Mouse (Mus musculus) midbrain, embryonic 16.5 days (tissue): ENCODE results near the gene 6820408C15Rik. TPM values are rescaled to one million over a fixed set of nuclear protein-coding genes. Genes with fewer than 3 reads are reported as not detected.

Experiments used
- ATAC-seq: fragments of 200-750 bp; cut with Nextera tagmentation; 2 replicates; pipeline ENCODE4 v1.8.0; 2017; ENCODE audit warnings: moderate TSS enrichment
- H3K27ac ChIP-seq: fragments of 300-500 bp; sonication (generic); 2 replicates; pipeline ENCODE4 v1.5.1; 2014; ENCODE audit warnings: mild to moderate bottlenecking, low read length, mixed read lengths
- H3K27me3 ChIP-seq: fragments of 300-500 bp; sonication (generic); 2 replicates; pipeline ENCODE4 v1.6.1; 2014; ENCODE audit warnings: low read depth, low read length, mixed read lengths; ENCODE audit not compliant: control insufficient read depth, insufficient read depth
- H3K36me3 ChIP-seq: fragments of 300-500 bp; sonication (generic); 2 replicates; pipeline ENCODE4 v1.6.1; 2014; ENCODE audit warnings: mild to moderate bottlenecking, low read length, moderate library complexity, mixed read lengths; ENCODE audit not compliant: control insufficient read depth, insufficient read depth
- H3K4me1 ChIP-seq: fragments of 300-500 bp; sonication (generic); 2 replicates; pipeline ENCODE4 v1.6.1; 2014; ENCODE audit warnings: mild to moderate bottlenecking, low read length, mixed read lengths; ENCODE audit not compliant: control insufficient read depth, insufficient read depth
- H3K4me2 ChIP-seq: fragments of 300-500 bp; sonication (generic); 2 replicates; pipeline ENCODE4 v1.6.1; 2014; ENCODE audit warnings: mild to moderate bottlenecking, low read length, mixed read lengths
- H3K4me3 ChIP-seq: fragments of 300-500 bp; sonication (generic); 2 replicates; pipeline ENCODE4 v1.5.1; 2014; ENCODE audit warnings: low read depth, mild to moderate bottlenecking, low read length, moderate library complexity, mixed read lengths
- H3K9ac ChIP-seq: fragments of 300-500 bp; sonication (generic); 2 replicates; pipeline ENCODE4 v1.6.1; 2014; ENCODE audit warnings: low read depth, low read length, mixed read lengths
- H3K9me3 ChIP-seq: fragments of 300-500 bp; sonication (generic); replicated peaks from 2 replicates; pipeline ENCODE4 v1.6.1; 2014; ENCODE audit warnings: mild to moderate bottlenecking, low read length, mixed read lengths; ENCODE audit not compliant: control insufficient read depth, poor library complexity, severe bottlenecking
- WGBS: fragments of 180-500 bp; shearing (Covaris S2); extraction: QIAGEN DNeasy Blood & Tissue Kit; methylation state at CpG from one replicate; pipeline ENCODE4 v1.1.7; 2014; 5-methylcytosine and 5-hydroxymethylcytosine counted together
- polyA plus RNA-seq: library from polyadenylated mRNA; unstranded; fragments of >200 nt; fragmentation: Nextera tagmentation; extraction: Ambion mirVana; gene quantifications from 2 replicates; pipeline ENCODE4 v1.2.1, GENCODE M21; 2015

Gene 6820408C15Rik
- polyA plus RNA-seq, 1 experiment from 2014 or later: 1.8 TPM

DNA sequence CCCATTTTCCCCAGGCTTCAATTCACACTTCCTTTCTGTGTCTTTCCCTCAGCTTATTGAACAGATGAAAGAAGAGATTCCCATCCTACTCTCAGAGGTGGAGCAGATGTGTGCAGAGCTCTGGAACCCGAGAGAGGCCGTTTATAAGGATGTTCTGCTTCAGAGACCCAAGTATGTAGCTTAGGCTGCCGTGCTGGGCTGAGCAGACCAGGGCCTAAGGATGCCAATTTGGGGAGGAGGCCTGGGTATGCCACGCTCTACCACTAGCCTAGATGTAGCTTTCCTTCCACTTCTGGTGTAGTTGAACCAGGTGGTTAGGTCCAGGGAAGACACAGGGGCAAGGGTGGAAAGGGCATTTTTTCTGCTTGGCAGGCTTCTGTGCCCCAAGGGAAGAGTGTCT is 26.9 kb downstream of the 6820408C15Rik start:
- Histone ChIP-seq H3K4me1 (peaks cover under 1% of the 10 kb centered on the region; the same call in 1 of the 2 replicates), H3K36me3 (no peaks in the 10 kb centered on the region), H3K4me3 (no peak overlapping the region), H3K4me2 (no peak overlapping the region), H3K9ac (no peak overlapping the region), H3K27me3 (no peaks in the 10 kb centered on the region), H3K9me3 (no peaks in the 10 kb centered on the region), H3K27ac (no peak overlapping the region)
- 55% methylated on average over 4 of the region's 4 CpGs for WGBS
- ATAC-seq: no peak

DNA sequence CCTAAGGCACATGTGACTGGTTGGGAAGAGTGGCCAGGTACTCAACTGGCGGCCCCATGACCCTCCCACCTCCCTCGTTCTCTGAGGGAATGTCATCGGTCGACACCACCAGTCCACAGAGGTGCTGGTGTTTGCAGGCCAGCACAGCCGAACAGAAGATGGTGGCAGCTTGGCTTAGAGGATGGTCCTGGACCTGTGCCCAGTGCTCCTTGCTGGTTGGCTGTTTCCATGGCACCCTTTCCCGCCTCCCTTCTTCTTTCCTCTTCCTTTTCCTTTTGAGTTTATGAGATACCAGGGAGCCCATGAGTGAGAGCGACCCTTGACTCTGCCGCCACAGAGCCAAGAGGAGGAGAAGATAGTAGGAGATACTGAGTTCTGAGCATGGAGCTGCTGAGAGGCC is 27.9 kb downstream of the 6820408C15Rik start:
- WGBS: 84% methylated on average over 8 of the region's 8 CpGs

DNA sequence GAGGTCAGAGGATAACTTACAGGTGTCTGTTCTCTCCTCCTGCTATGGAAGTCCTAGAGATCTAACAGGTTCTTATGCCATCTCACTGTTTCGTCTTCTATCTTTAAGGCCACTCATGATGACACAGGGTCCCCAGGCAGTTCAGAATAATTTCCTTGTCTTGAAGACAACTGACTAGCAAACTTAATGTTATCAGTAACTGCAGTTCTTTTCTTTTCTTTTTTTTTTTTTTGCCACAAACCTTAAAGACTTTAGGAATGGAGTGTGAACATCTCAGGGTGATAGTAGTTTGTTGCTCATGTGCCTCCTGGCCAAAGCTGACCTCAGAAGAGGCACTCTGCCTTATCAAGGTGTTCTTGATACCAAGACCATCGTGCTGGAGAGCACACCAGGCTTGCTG is 31.3 kb downstream of the 6820408C15Rik start:
- H3K9me3 ChIP-seq: no peaks in the 10 kb centered on the region
- no peak overlapping the region for H3K9ac ChIP-seq
- H3K27ac ChIP-seq: no peak overlapping the region
- H3K27me3 ChIP-seq: no peaks in the 10 kb centered on the region
- no peak overlapping the region for H3K4me2 ChIP-seq
- H3K4me1 ChIP-seq: no peaks in the 10 kb centered on the region
- no peaks in the 10 kb centered on the region for H3K36me3 ChIP-seq
- H3K4me3 ChIP-seq: no peak overlapping the region
- ATAC-seq: no peak
- WGBS: 69% methylated on average over 2 of the region's 2 CpGs

More for the DNA sequence above, 27.9 kb downstream of the 6820408C15Rik start:
- no peaks in the 10 kb centered on the region for H3K4me1 ChIP-seq
- H3K4me3 ChIP-seq: no peak overlapping the region
- H3K27ac ChIP-seq: no peak overlapping the region
- ATAC-seq: no peak
- H3K36me3 ChIP-seq: no peaks in the 10 kb centered on the region
- no peaks in the 10 kb centered on the region for H3K9me3 ChIP-seq
- no peak overlapping the region for H3K4me2 ChIP-seq
- no peaks in the 10 kb centered on the region for H3K27me3 ChIP-seq
- H3K9ac ChIP-seq: no peak overlapping the region

DNA sequence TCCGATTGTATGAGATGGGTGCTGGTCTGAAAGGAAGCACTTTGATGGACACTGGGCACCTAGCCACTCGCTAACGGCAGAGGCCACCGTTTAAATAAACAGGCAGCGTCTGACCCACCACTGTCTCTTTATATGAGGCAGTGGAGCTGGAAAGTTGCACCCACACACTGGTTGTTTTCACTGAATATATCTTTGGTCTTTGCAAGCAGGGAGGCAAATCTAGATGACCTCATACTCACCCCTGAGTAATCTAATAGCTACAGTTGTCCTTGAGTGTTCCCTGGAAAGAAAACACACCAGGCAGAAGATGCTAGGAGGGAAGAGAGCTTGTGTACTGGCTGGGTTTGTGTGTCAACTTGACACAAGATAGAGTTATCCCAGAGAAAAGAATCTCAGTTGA is 32.1 kb downstream of the 6820408C15Rik start:
- H3K27me3 ChIP-seq: no peaks in the 10 kb centered on the region
- no peaks in the 10 kb centered on the region for H3K36me3 ChIP-seq
- no peak overlapping the region for H3K27ac ChIP-seq
- no peak overlapping the region for H3K4me3 ChIP-seq
- no peaks in the 10 kb centered on the region for H3K4me1 ChIP-seq
- WGBS: 62% methylated on average over 5 of the region's 5 CpGs
- H3K4me2 ChIP-seq: no peak overlapping the region
- H3K9ac ChIP-seq: no peak overlapping the region
- ATAC-seq: no peak
- H3K9me3 ChIP-seq: no peaks in the 10 kb centered on the region

DNA sequence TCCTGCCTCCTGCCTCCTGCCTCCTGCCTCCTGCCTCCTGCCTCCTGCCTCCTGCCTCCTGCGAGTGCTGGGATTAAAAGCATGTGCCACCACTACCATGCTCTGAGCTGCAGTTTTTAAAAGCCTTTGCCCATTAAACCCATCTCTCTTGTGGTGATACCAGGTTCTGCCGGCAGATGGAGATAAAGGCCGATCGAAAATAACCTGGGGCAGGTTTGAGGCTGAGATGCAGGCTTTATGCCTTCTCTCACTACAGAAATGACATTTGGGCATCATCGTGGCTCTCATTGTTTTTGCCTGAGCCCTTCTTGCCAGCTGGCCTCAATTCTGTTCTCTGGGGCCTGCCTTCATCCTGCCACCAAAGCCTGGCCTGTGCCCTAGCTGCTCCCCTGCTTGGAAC is 34.9 kb downstream of the 6820408C15Rik start:
- Histone ChIP-seq H3K9ac (no peak overlapping the region), H3K4me3 (no peak overlapping the region), H3K36me3 (no peaks in the 10 kb centered on the region), H3K27ac (no peak overlapping the region), H3K4me2 (no peak overlapping the region), H3K4me1 (no peaks in the 10 kb centered on the region), H3K9me3 (no peaks in the 10 kb centered on the region), H3K27me3 (no peaks in the 10 kb centered on the region)
- no peak for ATAC-seq
- 4% methylated on average over 5 of the region's 5 CpGs for WGBS

DNA sequence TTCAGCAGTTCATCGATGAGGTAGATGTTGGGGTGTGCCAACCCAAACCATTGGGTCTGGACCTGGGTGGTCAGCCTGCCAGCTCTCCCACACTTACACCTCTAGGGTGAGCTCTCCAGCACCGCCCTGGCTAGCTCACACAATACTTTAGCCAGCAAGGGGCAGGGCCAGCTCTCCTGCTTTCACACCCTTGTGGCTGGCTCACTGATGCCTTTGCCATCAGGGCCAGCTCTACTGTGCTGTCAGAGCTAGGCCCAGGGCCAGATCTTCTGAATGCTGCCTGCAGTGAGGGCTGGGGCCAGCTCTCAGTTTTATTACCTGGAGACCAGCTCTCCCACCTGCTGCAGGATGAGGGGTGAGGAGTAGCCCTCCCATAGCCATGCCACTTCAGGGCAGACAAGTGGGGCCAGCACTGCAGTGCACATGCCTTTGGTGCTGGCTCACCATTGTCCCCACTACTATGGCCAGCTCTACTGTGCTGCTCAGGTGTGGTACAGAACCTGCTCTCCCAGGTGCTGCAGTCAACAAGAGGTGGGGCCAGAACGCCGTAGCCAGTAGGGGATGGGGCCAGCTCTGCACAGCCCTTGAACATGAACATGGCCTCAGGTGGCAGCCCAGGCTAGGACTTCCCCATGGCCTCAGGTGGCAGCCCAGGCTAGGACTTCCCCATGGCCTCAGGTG is 36.9 kb downstream of the 6820408C15Rik start:
- Histone ChIP-seq H3K27ac (no peak overlapping the region), H3K4me1 (no peaks in the 10 kb centered on the region), H3K36me3 (no peaks in the 10 kb centered on the region), H3K4me3 (no peak overlapping the region), H3K4me2 (no peak overlapping the region), H3K27me3 (no peaks in the 10 kb centered on the region), H3K9ac (no peak overlapping the region), H3K9me3 (no peaks in the 10 kb centered on the region)
- no peak for ATAC-seq
- 67% methylated on average over 4 of the region's 4 CpGs for WGBS

GRCm38 (mm10) chr2:152459241-152459640 is 43.9 kb downstream of the 6820408C15Rik start:
- H3K9ac ChIP-seq: no peak overlapping the region
- H3K27me3 ChIP-seq: no peaks in the 10 kb centered on the region
- H3K27ac ChIP-seq: no peak overlapping the region
- no peaks in the 10 kb centered on the region for H3K36me3 ChIP-seq
- no peak overlapping the region for H3K4me3 ChIP-seq
- no peak for ATAC-seq
- no peaks in the 10 kb centered on the region; the same call in 1 of the 2 replicates for H3K9me3 ChIP-seq
- H3K4me1 ChIP-seq: no peaks in the 10 kb centered on the region
- no peak overlapping the region for H3K4me2 ChIP-seq
- 73% methylated on average over 13 of the region's 13 CpGs for WGBS

DNA sequence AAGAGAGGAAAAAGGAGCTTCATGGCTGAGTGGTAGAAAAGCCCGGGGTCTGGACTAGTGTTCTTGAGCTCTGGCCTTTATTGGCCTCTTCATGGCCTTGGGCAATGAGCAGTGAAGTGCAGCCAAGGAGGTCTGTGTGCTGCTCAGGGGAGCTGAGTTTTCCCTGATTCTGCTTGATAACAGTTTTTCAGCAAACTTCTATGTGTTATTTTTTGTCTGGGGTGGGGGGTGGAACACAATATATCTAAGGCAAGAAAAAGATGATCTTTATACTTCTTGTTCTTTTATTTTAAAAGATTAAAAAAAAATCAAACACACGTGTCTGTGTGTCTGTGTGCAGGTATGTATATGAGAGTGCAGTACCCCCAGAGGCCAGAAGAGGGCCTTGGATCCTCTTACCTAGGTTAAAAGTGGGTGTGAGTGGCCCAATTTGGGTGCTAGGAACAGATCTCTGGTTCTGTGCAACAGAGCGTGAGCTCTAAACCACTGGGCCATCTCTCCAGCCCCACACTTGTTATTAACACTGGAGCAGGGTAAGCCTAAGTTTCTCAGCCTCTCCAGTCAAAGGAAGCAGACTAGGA is 49.3 kb downstream of the 6820408C15Rik start, which contains the start of gene Defb23:
Defb23 (minus strand) TSS at position 51 of the 581 bp plus-strand sequence.
- Histone ChIP-seq H3K36me3 (no peaks in the 10 kb centered on the region), H3K9me3 (no peaks in the 10 kb centered on the region; the same call in 1 of the 2 replicates), H3K4me2 (no peak within 1 kb of the TSS), H3K4me1 (no peaks in the 10 kb centered on the region), H3K4me3 (no peak within 1 kb of the TSS), H3K27ac (no peak within 1 kb of the TSS), H3K27me3 (no peaks in the 10 kb centered on the region), H3K9ac (no peak within 1 kb of the TSS)
- WGBS: 96% methylated on average over 3 of the region's 3 CpGs
- no peak for ATAC-seq

- H3K4me2 ChIP-seq: no peak overlapping the region
- H3K27ac ChIP-seq: no peak overlapping the region
- no peaks in the 10 kb centered on the region for H3K27me3 ChIP-seq
- no peaks in the 10 kb centered on the region for H3K36me3 ChIP-seq
- H3K9ac ChIP-seq: no peak overlapping the region
- H3K4me3 ChIP-seq: no peak overlapping the region
- no peak for ATAC-seq
- H3K4me1 ChIP-seq: no peaks in the 10 kb centered on the region
- 33% methylated on average over 7 of the region's 7 CpGs for WGBS
- no peaks in the 10 kb centered on the region for H3K9me3 ChIP-seq
Observed at GRCm38 (mm10) chr2:152470973-152471372, 55.6 kb downstream of the 6820408C15Rik start.
